In genomic region chr17:5976221-5977055, GRCm38 (mm10) we compare ENCODE assay signal across 8 mouse cellular contexts. TPM values are rescaled to one million over a fixed set of nuclear protein-coding genes. Genes with fewer than 3 reads are reported as not detected.
DNase-seq lines count a peak whose midpoint lies in the region; ATAC-seq and TF ChIP-seq lines count a peak whose summit lies in the region.

No protein-coding gene starts in this region.

- TF ChIP-seq POLR2A in kidney, adult 2 months (IDR thresholded peaks at IDR 0.05; ENCODE audit: low read depth, low read length): no peak
- TF ChIP-seq POLR2A in olfactory bulb, adult 2 months (IDR thresholded peaks at IDR 0.05; ENCODE audit: insufficient read depth, low read depth, low read length): no peak

- H3K9ac ChIP-seq in limb, embryonic 15.5 days: no peak overlapping the region

- H3K36me3 ChIP-seq in kidney, adult 2 months (ENCODE audit: control insufficient read depth, insufficient read depth, low read length): no peaks in the 10 kb centered on the region
- H3K36me3 ChIP-seq in limb, embryonic 15.5 days: no peaks in the 10 kb centered on the region

- H3K4me2 ChIP-seq in limb, embryonic 15.5 days: no peak overlapping the region

- ATAC-seq in limb, embryonic 15.5 days (ENCODE audit: insufficient number of reproducible peaks, low FRiP score, low TSS enrichment, low read depth): no peak
- no peak for ATAC-seq in erythroid progenitor cell, adult 5-6 weeks (replicated peaks; ENCODE audit: low FRiP score, poor library complexity, severe bottlenecking)

- TF ChIP-seq CTCF in kidney, adult 2 months (conservative IDR thresholded peaks at IDR 0.05; ENCODE audit: insufficient read depth, insufficient read length, low read depth, low read length): no peak
- no peak for TF ChIP-seq CTCF in olfactory bulb, adult 2 months (IDR thresholded peaks at IDR 0.05; ENCODE audit: insufficient read depth, low read depth, low read length)

- peak overlapping the region; percentile 10; the same call in 1 of the 2 replicates for H3K4me3 ChIP-seq in kidney, adult 2 months (ENCODE audit: insufficient read depth, low read depth, low read length)
- no peak overlapping the region for H3K4me3 ChIP-seq in limb, embryonic 15.5 days
- peak overlapping the region; percentile 41 for H3K4me3 ChIP-seq in olfactory bulb, adult 2 months (ENCODE audit: insufficient read depth, low read depth, low read length)

- peak overlapping the region; percentile 7; the same call in 1 of the 2 replicates for H3K27ac ChIP-seq in kidney, adult 2 months (ENCODE audit: insufficient read depth, low read depth, low read length)
- H3K27ac ChIP-seq in limb, embryonic 15.5 days: peak overlapping the region; percentile 61
- no peak overlapping the region for H3K27ac ChIP-seq in olfactory bulb, adult 2 months (ENCODE audit: insufficient read depth, low read depth, low read length)

- no peaks in the 10 kb centered on the region for H3K9me3 ChIP-seq in limb, embryonic 15.5 days

- WGBS in kidney, adult 2 months: 64% methylated on average over 20 of the region's 20 CpGs
- WGBS in limb, embryonic 15.5 days: 61% methylated on average over 20 of the region's 20 CpGs
- 51% methylated on average over 20 of the region's 20 CpGs for WGBS in olfactory bulb, adult 2 months

- no peak for DNase-seq in kidney, adult 2 months
- no peak for DNase-seq in kidney, adult 9 months
- DNase-seq in CD4-positive, CD25-positive, alpha-beta regulatory T cell, adult 2 months (ENCODE audit: low read depth, low spot score): peak; percentile 54
- peak; percentile 76 for DNase-seq in fibroblast of lung, adult 2 months (ENCODE audit: low read depth)
- DNase-seq in adrenal gland, postnatal 36 days: no peak

- H3K4me1 ChIP-seq in kidney, adult 2 months (ENCODE audit: control insufficient read depth, insufficient read depth, low read length): no peaks in the 10 kb centered on the region
- H3K4me1 ChIP-seq in limb, embryonic 15.5 days: peaks cover 34% of the 10 kb centered on the region
- H3K4me1 ChIP-seq in olfactory bulb, adult 2 months (ENCODE audit: control insufficient read depth, insufficient read depth, low read length): peaks cover 27% of the 10 kb centered on the region

- no peaks in the 10 kb centered on the region for H3K27me3 ChIP-seq in kidney, adult 2 months (replicated peaks; ENCODE audit: control insufficient read depth, insufficient read depth, low read length)
- no peaks in the 10 kb centered on the region for H3K27me3 ChIP-seq in limb, embryonic 15.5 days

RNA-seq across cellular contexts. Expression of gene Synj2, which starts 35.4 kb away (rescaled TPM):
- 1.5 and 1.8 TPM in 2 replicates for polyA plus RNA-seq in kidney, adult 2 months (2012; rRNA removed)
- polyA plus RNA-seq in limb, embryonic 15.5 days (2015; fragmentation: Nextera tagmentation; extraction: Ambion mirVana): 3.0 and 3.8 TPM in 2 replicates
- polyA plus RNA-seq in olfactory bulb, adult 2 months (2012; ENCODE audit: insufficient read depth, insufficient read length, low replicate concordance, missing spikeins): not detected in 2 replicates
- total RNA-seq in erythroid progenitor cell, adult 5-6 weeks (2015; ENCODE audit: low replicate concordance): 1.8 and 6.3 TPM in 2 replicates
- 2.7 TPM in 1 of 2 replicates, not detected in the other for total RNA-seq in erythroid progenitor cell, adult 5-6 weeks (2017; ENCODE audit: low replicate concordance)
- 10 to 100 TPM; 10.2 to 20.7 TPM for total RNA-seq in adrenal gland, postnatal 36 days (2021)

Comparison
In these comparisons a context has a peak if more than half of its experiments do, and no peak if none do; other contexts are left out.
1. DNase-seq: peak in CD4-positive, CD25-positive, alpha-beta regulatory T cell, adult 2 months (single experiment) and fibroblast of lung, adult 2 months (single experiment); none in kidney, adult 2 months (single experiment), kidney, adult 9 months (single experiment) and adrenal gland, postnatal 36 days (0 of 2).